Mouse (Mus musculus) megakaryocyte progenitor cell, adult 5-6 weeks (primary cell): ENCODE measurements around the gene Adamts1. TPM values are rescaled to one million over a fixed set of nuclear protein-coding genes. Genes with fewer than 3 reads are reported as not detected.

Experiments used
- ATAC-seq: replicated peaks from 2 replicates; pipeline ENCODE4 v1.8.0; 2016; ENCODE audit warnings: mild to moderate bottlenecking, moderate TSS enrichment, inconsistent platforms; ENCODE audit not compliant: poor library complexity
- total RNA-seq, 2 experiments: library from RNA; stranded (forward) in 1 of 2; stranded (reverse) in 1 of 2; fragments of 157-497, 149-512 nt in 1 of 2; fragments of 200-1000 nt in 1 of 2; gene quantifications; 2 replicates each; pipeline versions ENCODE4 v1.2.3 to v1.2.4; 2015 to 2017

Gene Adamts1
- total RNA-seq (2015) (0.10 TPM in 1 of 2 replicates, not detected in the other), total RNA-seq (2017) (0.07 TPM in 1 of 2 replicates, not detected in the other)

DNA sequence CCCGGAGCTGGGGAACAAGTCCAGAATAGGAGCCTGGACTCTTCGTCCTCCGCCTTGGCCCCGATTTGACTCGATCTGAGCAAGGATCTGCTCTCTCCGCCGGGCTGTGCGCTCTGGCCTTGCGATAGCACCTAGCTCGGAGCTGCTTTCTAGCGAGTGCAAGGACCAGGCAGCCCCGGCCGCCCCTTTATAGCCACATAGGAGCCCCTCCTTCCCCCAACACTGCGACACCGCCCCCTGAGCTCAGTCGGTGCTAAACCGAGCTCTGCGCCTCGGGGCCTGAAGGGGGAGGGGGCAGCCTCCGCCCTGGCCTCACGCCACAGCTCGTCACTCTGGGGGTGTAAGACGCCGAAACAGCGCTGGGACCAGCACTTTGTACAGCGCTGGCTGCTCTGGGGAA, at the start of gene Adamts1:
Adamts1 (minus strand) TSS at position 160 of the 400 bp plus-strand sequence.
- ATAC-seq: peak; percentile 10

DNA sequence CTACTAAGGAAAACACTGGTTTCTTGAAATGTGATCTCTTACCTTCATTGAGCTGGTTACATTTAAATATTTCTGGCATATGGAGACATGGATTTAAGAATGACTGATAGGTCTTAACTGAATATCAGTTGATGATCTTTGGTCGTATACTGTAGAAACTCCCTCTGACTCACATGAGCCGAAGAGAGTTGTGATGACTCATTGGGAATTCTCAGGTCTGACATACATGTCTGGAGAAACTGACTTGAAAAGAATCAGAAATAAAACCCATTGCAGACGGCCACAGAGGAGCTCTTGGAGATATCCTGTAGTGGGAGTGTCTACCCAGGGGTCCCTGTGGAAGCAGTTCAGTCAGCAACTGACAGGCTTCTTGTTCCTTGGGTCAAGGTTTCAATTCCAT, 24.2 kb upstream of the Adamts1 start:
- ATAC-seq: no peak

DNA sequence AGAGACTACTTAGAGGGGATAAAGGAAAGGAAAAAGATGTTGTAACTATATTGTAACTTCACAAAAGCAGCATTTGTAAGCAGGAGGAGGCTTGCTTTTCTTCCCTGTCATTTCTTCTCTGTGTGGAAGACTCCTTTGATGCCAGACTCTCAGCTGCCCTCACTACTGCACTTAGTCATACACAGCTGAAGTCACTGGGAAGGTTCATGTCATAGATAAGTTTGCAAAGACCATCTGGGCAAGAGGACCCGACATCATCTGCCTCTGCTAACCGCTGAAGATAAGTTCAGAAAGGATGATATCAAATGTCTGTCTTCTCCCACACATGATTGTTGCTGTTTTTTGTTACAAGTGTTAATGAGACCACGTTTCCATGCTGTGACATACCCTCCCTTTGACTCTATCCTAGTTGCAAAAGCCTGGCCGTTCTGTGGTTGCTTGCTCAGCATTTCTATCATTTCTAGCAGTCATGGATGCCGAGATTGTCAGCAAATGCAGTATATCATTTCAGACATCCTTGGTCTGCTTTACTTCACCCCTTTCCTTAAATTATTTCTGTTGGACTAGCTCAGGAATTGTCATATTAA, 19.5 kb upstream of the Adamts1 start:
- ATAC-seq: no peak

DNA sequence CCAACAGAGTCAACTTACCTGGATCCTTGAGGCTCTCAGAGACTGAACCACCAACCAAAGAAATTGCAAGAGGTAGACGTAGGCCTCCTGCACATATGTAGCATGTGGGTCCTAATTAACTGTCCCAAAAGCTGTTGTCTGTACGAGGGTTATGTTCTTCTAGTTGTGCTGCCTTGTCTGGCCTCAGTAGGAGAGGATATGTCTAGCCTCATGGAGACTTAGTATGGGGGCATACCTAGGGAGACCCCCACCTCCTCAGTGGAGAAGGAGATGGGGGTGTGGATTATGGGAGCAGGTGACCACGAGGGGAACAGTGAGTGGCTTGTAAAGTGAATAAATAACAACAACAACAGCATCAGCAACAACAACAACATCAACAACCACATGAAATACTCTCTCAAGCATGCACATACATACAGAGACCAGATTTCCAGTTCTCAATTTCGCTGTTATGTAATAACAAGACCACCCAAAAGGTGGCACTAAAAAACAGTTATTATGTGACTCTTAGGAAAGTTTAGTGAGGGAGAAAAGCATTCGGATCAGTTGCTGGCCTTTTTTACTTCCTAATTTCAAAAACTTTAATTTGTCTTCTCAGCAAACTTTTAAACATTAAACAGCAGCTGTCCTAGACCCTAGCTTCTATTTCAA, 17.0 kb upstream of the Adamts1 start:
- ATAC-seq: peak; percentile 61

DNA sequence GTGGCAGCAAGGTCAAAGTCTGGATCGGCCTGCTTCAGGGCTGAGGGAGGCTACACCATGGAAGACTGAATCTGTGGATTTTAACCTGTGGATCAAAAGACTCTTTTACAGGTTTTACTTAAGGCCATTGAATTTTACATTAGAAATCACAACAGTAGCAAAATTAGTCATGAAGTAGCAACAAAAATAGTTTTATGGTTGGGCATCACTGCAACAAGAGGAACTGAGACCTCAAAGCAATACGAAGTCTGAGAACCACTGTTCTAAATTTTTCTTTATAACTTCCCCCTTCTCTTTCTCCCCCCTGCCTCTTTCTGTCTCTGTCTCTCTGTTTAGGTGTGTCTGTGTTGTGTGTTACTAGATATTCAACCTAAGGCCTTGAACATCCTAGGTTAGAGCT, 11.2 kb upstream of the Adamts1 start:
- no peak for ATAC-seq

DNA sequence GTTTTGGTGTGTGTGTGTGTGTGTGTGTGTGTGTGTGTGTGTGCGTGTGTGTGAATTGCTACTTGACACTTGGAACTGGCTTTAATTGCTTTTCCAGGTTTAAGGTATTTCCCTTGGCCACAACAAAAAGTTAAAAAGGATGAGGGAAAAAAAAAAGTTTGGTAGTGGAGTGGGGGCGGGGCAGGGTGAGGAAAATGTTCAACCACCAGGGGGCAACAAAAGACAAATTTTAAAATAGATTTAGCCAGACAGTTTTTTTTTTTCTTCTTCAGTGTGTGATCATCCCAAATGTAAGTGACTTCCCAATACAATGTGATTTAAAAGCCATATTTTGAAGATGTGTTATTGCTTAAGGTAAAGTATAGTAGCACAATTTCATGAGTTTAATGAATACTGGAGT, 4.7 kb upstream of the Adamts1 start:
- ATAC-seq: peak; percentile 65

DNA sequence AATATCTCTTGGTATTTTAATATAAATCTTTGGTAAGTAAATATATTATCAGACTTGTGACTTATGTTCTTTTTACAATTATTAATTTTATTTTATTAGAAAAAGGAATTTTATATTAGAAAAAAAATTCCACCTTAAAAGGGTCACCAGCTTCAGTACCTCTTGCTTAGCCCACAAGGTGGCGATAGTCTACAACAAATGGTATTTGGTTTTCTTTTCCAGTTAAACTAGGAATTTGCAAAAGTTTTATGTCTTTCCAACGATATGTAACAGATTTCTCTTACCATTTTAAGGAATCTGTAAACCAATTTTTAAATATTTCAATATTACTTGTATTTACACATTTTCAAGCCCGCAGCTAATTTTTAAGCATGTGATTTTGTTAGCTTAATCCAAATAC, 4.2 kb upstream of the Adamts1 start:
- ATAC-seq: peak; percentile 64

DNA sequence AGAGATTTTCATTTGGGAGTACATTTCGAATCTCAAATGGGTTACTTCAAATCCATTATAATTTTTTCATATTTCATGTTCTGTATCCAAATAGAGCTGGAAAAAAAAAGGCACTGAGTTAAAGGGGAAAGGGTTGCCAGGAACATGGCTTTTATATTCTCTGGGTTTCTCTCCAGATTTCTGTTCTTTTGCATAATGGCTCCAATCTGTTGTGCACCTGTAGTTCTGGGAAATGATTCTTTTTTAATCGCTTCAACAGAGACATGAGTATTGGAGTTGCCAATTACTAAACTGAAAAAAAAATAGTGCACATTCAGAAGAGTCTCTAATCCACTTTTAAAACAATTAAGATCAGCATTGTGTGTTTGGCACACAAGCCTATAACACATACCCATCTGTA, 2.7 kb upstream of the Adamts1 start:
- no peak for ATAC-seq

DNA sequence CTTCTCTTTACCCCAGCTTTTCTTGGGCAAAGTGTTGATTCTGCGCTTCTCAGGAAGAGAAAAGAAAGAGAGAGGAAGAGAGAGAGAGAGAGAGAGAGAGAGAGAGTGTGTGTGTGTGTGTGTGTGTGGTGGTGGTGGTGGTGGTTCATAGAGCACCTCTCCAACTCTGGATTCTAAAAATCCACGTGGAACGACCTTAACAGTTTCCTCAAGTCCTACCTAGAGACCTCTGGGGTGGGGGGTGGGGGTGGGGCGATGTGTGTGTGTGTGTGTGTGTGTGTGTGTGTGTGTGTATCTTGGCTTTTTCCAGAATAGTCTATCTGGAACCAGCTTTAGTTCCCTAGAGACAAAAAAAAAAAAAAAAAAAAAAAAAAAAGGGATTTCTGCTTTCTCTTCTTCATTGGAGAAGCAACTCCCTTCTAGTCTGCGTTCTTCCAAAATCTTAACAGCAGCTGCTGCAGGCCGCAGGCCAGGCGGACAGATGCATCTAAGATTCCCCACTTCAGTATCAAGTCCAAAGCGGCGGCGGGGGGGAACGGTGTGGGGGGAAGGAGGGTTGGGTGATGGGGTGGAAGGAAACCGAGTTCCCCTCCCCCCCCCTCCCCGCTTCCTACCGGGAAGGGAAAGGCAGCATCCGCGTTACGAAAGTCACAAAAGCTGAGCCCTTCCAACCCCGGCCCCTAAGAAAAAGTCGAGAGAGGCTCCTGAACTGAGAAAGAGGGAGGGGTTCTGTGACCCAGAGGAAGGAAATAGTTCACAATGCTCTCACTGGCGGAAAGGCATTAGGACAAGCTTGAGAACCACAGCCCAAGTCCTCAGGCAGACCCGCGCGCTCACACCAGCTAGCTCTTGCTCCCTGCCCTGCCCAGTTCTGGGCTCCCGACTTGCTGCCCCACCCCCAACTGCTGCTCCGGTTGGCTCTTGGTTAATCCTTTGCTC, 969 bp upstream of the Adamts1 start:
- ATAC-seq: 0 out of 2 replicates have a peak, but pooled peaks have one; percentile 3

DNA sequence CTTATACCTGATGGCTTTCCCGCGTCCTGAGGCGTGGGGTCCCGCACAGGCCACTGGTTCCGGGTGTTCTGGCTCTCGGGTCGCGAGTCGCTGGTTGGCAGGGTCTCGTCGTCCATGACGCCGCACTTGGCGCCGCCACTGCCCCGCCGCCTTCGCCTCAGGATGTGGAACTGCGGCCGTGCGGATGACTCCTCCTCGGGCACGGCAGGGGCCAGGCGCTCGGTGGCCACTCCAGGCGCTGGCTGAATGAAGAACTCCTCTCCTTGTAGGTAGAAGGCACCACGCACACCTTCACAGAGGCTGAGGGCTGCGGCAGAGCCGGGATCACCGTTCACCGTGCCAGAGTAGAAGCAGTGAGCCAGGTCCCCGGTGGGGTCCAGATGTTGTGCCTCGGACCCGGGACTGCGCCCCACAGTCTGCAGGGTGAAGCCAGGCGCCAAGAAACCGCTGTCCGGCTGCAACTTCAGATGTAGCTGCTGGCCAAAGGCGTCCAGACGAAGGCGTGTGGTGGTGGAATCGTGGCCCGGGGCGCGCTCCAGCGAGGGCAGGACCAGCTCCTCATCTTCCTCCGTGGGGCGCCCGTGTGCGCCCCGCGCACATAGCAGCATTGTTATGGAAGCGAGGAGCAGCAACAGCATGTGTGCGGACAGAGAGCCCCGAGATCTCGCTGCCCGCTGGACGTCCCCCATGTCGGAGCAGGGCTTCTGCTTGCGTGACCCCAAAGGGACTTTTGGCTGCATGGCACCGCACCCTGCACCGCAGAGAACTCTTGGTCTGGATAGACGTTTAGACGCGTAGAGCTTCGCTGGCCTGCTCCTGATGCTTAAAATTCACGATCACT, 722 bp downstream of the Adamts1 start:
- peak; percentile 42 for ATAC-seq

DNA sequence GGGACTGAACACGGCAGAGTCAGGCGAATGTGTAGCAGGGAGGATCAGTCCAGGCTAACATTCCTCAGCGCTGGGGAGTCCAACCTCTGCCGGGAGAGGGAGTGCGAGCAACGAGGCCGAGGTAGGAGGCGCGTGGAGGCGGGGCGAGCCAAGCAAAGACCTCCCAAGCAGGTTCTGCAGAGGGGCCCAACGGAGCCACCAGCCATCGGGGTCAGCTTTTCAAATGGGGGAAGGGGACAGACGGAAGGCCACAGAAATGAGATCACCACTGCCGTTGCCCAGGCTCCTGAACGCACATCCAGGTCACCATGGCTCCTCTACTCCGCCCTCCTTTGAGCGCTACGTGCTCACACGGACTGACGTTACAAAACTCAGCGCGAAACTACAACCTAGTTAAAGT, 1.7 kb downstream of the Adamts1 start:
- ATAC-seq: peak; percentile 57

DNA sequence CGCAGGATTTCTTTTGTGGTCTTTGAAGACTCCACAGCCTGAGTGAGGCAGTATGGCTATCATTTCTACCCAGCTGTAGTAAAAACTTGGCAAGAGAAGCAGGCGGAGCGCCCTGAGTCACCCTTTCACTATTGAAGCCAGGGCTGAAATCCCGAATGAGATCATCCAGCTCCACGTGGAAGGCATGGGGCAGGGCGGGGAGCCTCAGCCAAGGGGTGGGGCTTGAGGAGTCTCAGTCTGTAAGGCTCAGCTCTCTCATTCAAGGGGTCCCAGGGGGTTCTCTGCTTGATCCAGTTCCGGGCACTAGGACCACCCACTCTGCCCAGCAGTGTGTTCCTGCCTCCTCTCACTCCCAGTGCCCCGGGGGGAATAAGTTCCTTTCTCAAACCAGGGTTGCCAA, 2.2 kb downstream of the Adamts1 start:
- peak; percentile 51 for ATAC-seq

DNA sequence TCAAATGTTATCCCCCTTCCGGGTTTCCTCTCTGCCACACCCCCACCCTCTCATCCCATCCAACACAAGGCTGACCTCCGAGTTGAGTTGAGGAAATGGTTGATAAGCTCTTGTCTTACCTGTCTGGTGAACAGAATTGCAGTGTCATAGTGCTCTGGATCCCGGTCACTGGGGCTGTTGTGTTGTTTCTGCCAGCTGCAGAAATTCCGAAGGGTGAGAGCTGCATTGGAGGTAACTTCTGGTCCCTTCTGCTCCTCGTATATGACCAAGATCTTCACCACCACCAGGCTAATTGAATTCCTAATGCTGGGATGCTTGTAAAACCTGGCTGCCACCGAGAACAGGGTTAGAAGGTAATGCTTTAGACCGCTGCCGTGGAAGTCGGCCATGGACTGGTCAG, 2.9 kb downstream of the Adamts1 start:
- no peak for ATAC-seq

DNA sequence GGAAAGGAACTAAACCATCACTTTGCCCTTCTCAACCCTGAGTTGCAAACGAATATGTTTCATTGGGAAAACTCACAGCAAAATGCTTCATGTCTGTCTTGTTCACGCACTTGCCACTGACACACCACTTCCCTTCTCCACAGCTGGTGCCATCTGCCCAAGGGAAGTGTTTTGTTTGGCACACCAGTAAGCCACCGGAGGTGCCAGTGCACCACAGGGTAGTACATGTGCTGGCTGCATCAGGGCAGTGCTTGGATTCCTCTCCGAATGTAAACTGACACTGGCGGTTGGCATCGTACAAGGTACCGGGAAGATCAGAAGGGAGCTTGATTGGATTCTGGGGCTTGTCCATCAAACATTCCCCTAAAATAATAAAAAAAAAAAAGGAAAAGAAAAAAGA, 4.6 kb downstream of the Adamts1 start:
- ATAC-seq: no peak

DNA sequence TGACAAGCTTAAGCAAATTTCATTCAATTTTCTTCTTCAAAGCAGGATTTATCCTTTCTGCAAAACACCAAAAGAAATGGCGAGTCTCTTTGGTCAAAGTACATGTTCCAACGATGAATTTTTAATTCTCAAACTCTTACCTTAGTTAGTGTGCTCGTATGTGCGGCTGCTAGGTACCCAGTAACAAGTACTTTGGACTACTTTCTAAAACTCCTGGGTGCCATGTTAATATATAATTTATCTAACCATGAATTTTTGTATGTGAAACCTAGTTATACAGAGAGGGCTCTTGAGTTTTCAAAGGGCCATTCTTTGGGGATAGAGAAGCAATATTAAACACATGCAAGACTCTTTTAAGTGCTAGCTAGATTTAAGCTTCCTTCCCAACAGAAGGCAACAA, 5.8 kb downstream of the Adamts1 start:
- no peak for ATAC-seq

DNA sequence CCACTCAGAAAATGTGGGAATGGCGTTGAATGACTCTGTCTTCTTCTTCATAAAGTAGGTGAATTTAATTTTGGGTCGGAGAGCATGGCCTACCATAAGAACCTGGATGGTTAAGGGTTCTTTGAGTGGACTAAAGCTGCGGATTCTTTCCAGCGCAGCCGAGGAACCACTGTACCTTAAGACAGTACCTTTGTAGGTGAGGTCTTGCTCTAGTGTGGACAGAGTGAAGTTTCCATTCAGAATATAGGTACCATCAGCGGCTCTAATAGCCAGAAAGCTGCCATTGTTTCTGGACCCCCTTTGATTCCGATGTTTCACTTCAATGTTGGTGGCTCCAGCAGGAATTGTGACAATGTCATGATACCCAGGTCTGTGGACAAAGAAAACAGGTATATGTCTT, 7.2 kb downstream of the Adamts1 start:
- ATAC-seq: no peak

DNA sequence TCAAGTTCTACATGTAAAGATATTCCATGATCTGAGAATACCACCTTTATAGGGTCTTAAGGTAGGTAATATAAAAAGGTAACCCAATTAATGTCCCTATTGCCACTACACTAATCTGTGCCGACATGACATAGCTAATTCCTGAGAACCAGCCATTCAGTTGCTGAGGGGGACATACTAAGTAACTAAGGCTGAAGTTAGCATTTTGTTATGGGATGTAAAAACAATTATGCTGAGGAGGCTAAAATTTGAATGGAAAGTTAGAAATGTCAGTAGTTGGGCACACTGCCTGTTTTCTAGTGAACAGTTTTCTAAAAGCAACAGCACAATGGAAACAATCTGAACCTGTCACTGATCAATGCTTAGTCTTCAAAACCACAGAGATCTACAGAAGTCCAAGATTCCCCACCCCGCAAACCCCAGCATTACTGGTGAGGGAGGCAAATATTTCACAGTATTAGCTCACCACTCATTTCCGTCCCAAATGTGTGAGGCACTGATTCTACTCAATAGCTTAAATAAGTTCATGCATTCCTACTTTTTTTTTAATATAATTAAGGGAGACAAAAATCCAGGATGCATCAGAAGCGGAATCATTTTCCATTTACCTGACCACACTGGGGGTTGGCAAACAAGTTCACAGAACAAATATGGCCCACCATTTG, 9.6 kb downstream of the Adamts1 start:
- no peak for ATAC-seq

DNA sequence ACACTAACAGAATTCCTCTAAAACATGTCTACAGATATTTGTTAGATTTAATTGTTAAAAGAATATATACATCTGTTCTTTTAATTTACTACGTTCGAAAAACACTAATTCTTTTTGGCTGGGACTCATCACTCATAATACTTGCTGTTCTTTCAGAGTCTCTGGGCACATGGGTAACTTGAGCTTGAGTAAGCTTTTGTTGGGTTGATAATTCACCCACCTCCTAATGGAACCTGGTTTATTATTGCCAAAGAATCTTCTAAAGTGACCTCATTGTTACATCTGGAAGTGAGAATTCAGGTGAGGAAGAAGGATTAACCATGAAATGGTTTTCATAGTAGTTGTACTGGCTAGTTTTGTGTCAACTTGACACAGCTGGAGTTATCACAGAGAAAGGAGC, 21.8 kb downstream of the Adamts1 start:
- no peak for ATAC-seq

DNA sequence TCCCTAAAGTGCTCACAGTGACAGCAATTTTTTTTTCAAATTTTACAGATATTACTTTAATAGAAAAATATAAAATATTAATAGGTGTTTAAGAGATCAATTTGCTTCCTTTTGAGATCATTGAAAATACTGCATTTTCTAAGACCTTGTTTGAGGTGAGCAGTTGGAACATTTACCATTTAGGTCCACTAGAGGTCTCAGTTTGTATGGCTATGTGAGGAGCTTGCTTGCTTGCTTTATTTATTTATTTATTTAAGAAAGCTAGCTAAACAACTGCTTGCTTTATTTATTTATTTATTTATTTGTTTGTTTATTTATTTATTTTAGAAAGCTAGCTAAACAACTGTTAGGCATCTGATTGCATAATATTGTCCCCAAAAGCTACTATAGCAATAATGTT, 23.1 kb downstream of the Adamts1 start:
- peak; percentile 55; the same call in 1 of the 2 replicates for ATAC-seq

DNA sequence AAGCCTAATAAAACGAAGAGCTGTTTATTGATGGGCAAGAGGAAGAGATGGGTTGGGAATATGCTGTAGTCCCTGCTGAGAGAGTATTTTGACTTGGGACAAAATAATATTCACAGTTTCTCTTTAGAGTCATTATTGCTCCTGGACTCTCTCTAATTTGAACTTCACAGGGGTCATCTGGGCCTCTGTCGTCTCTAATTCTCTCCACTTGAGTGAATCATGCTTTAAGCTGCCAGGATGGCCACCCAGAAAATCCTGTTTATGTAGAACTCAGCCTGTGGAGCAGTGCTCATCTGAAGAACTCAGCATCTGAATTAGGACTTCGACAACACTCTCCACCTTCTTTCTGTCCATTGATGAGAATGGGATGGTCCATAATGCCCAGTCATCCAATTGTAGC, 30.6 kb downstream of the Adamts1 start:
- no peak for ATAC-seq
